Mouse (Mus musculus): ENCODE measurements around the gene Por.

Gene Por

GRCm38 (mm10) chr5:135703431-135703830, 33.6 kb downstream of the Por start:
- DNase-seq = no peak

GRCm38 (mm10) chr5:135705383-135705782, 35.5 kb downstream of the Por start:
- DNase-seq = no peak

DNA sequence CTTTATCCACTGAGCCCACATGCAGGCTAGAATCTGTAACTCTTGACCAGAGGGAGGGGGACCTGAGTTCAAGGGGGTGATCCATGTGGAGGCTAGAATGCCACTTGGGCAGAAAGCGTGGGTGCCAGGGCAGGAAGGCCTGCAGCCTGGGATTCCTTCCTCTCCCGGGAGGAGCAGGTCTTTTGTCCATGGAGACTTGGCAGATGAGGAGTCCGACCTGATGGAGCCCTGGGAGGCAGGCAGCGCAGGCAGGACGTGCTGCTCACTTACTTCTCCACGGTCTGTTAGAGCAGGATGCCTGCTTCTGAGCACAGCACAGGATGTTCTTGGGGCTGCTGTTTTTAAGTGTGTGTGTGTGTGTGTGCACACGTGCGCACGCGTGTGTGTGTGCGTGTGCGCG, 37.2 kb downstream of the Por start:
- DNase-seq = no peak

- DNase-seq = no peak
Measured at GRCm38 (mm10) chr5:135707855-135708254, 38.0 kb downstream of the Por start.

- DNase-seq = no peak
Measured at GRCm38 (mm10) chr5:135709716-135710115, 39.9 kb downstream of the Por start.

GRCm38 (mm10) chr5:135710599-135711214, 40.9 kb downstream of the Por start:
- DNase-seq = peak; percentile 37

DNA sequence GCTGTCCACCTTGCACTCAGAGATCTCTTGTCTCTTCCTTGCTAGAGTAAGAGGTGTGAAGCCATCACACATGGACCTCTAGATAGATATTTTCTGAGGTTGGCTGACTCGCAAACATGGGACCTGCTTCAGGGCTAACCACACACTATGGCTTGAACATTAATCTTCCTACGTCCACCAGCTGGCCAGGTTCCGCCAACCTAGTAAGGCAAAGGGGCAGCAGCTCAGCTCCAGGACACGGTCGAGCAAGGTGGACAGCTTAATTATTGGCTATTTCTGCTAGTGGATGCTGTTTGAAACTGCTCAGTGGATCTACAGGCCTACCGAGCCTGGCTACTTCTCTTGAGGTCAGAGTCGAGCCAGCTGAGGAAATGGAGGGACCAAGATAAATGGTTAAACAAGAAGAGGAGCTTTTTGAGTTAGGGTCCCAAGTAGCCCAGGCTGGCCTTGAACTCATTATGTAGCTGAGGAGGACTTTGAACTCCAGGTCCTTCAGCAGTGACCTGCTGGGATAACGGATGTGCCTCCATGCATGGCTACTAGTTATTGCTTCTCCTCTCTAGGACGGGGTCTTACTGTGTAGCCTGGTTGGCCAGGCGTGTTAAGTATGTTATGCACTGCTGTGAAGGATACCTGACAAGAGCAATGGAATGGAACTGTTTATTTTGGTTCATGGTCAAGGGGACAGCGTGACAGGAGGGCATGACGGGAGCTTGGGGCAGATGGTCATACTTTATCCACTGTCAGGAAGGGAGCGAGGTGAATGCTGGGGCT, 41.9 kb downstream of the Por start:
- DNase-seq = no peak

DNA sequence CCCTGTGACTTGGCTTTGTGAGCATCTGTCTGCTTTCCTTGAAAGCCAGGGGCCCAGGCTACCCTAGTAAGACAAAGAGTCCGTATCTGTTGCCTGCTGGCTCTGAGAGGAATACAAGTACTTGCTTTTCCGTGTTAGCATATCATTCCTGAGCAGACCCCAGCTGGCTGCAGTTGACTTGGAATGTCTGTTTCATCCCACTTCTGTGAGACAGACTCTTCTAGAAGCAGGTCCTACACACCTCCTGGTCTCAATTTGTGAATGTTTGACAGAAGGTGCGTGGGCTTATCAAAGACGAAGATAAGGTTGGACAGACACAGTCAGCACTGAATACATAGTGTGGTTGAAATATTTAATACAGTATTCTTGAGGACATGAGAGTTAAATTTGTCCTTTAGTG, 43.0 kb downstream of the Por start:
- no peak for DNase-seq

DNA sequence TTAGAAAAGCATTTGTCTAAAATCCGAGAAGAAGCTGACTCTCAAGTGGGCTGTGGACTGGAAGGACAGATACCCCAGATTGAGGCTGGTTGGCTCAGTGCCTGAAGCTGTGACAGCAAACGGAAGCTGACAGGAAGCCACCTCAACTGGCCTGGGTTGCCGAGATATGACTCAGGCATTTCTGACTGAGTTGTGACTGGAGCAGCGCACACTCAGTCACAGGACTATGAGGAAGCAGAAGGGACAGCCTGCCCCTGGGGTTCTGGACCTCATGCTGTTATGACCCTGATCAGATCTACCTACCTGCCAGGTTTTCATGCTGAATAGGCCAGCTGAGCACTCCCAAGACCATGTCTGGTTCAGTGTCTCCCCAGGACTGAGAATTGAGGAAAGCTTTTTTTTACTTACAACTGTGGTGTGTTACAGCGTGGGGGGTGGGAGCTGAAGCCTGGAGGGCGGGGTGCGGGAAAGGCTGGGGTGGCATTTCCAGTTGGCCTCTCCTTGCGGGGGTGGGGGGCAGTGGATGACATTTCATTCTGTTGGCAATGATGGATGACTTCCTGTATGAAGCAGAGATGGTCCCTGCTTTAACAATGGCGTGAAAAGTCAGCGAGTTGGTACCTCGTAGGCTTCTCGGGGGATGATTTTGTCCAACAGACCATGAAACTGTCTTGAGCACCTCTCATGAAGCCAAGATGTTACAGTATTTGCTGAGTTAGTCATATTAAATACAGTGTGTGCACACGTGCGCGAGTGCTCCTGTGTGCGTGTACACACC, 43.8 kb downstream of the Por start:
- DNase-seq = peak; percentile 79

GRCm38 (mm10) chr5:135715624-135716023, 45.8 kb downstream of the Por start:
- no peak for DNase-seq

- DNase-seq = no peak
Measured at GRCm38 (mm10) chr5:135719586-135720120, 49.8 kb downstream of the Por start.

DNA sequence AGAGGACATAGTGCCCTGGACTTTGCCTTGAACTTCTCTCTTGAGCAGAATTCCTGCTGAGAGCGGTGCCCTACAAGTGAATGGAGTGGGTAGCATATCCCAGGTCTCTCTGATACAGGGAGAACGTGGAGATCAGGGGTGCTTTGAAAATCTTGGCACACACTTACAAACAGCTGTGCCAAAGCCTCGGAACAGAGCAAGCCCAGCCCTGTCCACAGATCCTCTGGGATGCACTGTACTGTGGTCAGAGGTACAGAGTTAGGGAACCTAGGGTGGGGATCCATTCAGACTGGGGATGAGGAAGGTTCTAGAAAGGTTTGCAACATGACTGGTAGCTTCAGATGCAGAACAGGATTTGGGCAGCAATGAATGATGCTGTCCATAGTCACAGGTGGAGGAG, 50.3 kb downstream of the Por start:
- DNase-seq = no peak

GRCm38 (mm10) chr5:135721076-135721475, 51.2 kb downstream of the Por start:
- no peak for DNase-seq

DNA sequence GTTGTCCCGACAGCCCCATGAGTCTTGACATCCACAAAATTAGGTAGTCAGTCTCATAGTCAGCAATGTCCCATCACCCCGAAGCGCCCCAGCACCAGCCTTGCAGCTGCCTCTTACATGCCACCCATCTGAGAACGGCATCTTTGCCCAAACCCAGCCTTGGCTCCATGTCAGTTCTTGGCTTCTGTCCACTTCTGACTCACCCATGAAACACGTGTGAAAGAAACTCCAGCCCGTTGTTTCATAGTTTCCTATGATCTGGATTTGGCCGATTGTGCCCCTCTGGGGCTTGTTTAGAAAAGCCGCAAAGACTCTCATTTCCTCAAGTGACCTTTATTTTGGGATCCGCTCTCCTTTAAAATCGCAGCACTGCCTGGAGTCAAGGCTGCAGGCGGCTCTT, 52.3 kb downstream of the Por start:
- peak; percentile 78 for DNase-seq

- DNase-seq = no peak
Measured at GRCm38 (mm10) chr5:135723165-135723751, 53.4 kb downstream of the Por start.

DNA sequence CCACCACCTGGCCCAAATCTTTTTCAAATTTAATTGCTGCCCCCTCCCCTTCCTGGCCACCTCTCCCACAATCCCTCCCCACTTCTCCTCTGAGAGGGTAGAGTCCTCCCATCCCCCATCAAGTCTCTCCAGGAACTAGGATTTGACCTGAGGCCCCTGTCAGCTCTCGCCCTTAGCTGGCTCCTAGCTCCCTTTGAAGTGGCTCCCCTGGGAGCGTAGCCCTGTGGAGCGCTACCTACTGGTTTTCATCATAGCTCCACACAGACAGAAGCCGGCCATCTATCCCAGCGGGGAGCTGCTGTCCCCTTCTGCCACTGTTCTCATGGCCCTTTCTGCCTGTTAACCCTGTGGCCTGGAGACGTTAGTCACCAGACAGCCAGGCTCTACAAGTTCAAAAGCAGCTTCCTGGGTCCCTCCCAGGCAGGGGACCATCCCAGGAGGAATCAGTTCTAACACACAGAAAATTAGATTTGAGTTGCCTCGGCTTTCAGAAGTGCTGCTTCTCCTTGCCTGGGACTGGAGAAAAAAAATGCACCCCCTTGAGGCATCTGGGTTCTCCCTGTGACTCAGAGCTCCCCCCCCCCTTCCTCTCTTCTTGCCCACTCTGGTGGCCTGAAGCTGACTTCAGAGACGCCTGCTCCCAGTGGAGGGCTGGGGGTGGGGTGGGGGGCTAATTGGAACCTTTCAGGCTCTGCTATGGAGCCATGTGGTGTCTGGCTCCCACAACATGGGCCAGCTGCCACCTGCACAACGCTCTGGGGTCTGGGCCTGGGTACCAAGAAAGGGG, 54.9 kb downstream of the Por start:
- DNase-seq = no peak

DNA sequence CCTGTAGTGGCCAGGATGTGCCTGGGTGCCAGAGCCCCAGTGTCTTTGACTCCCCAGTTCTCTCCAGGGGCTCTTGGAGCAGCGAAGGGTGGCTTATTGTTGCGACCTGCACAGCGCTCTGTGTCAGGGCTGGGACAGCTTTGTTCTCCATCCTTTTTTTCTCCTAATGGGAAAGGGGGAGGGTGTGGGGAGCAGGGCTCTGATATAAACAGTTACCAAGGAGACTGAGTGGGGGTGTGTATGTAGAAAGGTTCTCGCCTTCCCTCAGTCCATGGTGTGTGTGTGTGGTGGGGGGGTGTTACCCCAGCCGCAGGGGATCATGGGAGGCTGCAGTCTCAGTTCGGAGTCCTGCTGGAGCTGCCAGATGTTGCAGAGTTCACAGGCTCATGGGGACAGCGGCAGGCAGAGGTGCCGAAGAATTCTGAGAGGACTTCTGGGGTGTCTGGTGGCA, 55.6 kb downstream of the Por start:
- DNase-seq = peak; percentile 40

GRCm38 (mm10) chr5:135725991-135726390, 56.2 kb downstream of the Por start:
- DNase-seq = no peak

DNA sequence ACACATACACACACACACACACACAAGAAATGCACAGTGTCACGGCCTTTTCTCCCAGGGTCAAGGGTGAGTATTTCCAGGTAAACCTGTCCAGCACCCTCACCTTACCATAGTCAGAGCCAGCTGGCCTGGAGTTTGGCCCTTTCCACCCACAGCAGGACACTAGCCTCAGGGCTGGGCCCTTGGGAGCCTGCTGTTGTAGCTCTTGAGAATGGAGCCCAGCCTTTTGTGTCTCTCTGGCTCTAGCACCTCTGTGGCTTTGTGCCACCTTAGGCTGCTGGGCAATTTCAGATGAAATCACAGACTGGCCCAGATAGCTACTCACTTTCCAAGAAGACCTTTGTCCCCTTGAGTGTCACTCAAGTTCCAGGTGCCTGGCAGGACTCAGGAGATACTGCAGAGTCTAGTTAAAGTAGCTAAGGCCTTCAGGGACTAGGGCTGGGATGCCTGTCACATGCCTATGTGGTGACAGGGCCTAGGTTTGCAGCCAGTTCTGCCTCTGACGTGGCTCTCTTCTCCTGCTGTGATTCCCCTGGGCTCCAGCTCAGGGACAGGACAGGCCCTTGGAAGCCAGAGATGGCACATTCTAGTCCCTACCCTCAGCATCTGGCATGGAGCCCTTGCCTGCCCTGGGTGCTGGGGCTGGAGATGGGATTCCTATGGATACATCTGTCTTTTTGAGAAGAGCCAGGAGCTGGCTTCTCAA, 57.0 kb downstream of the Por start:
- DNase-seq = no peak

GRCm38 (mm10) chr5:135727871-135728270, 58.0 kb downstream of the Por start:
- DNase-seq = no peak

DNA sequence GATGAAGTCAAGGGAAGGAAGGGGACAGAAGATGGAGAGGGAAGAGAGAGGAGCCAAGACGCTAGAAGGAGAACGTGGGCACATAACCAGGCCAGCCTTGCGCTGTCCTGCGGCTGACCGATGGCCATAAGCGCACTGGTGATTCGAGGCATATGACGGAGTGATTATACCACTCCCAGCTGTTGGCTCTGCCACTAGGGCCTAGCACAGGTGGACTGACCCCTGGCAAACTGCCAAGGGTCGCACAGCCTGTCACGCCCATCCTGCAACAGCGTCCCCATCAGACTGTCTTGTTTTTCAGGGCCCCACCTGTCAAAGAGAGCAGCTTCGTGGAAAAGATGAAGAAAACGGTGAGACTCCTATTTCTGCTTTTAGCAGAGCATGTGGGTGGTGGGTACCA, 58.5 kb downstream of the Por start:
- DNase-seq = no peak

GRCm38 (mm10) chr5:135729351-135729750, 59.5 kb downstream of the Por start:
- DNase-seq = no peak

All from lung, postnatal 14 days (tissue).